ENCODE assay signal across 25 mouse cellular contexts in genomic region chr8:110135515-110135914, GRCm38 (mm10). TPM values are rescaled to one million over a fixed set of nuclear protein-coding genes. Genes with fewer than 3 reads are reported as not detected.
"Had no signal": no experiment of that assay in that cellular context is flagged by ENCODE, and none has a peak within 500 bp of the region (broad histone marks: within the 10 kb centered on the region; RNA-seq: fewer than 3 reads in every experiment).

No protein-coding gene starts in this region.

- H3K27ac ChIP-seq: kidney, embryonic 15.5 days; left cerebral cortex, adult 2 months; limb, embryonic 12.5 days; liver, embryonic 13.5 days; lung, embryonic 15.5 days; neural tube, embryonic 15.5 days; stomach, embryonic 15.5 days had no signal

- DNase-seq: kidney, adult 2 months; kidney, postnatal 14 days; liver; liver, embryonic 13.5 days; liver, postnatal 0 days; right cerebral cortex, postnatal 4 days; thymus, adult 2 months; thymus, postnatal 25 days had no signal

- H3K36me3 ChIP-seq: kidney, embryonic 15.5 days; limb, embryonic 12.5 days; liver, embryonic 13.5 days; lung, embryonic 15.5 days; neural tube, embryonic 15.5 days; stomach, embryonic 15.5 days had no signal

- ATAC-seq: intestine, embryonic 16.5 days; liver, postnatal 0 days had no signal

- H3K4me3 ChIP-seq: kidney, embryonic 15.5 days; left cerebral cortex, adult 2 months; limb, embryonic 12.5 days; liver, embryonic 13.5 days; lung, embryonic 15.5 days; myocyte; neural tube, embryonic 15.5 days; stomach, embryonic 15.5 days had no signal

- H3K27me3 ChIP-seq: kidney, embryonic 15.5 days; limb, embryonic 12.5 days; liver, embryonic 13.5 days; lung, embryonic 15.5 days; neural tube, embryonic 15.5 days; stomach, embryonic 15.5 days had no signal

- H3K9me3 ChIP-seq: kidney, embryonic 15.5 days; limb, embryonic 12.5 days; liver, embryonic 13.5 days; lung, embryonic 15.5 days; neural tube, embryonic 15.5 days; stomach, embryonic 15.5 days had no signal

- H3K4me2 ChIP-seq: kidney, embryonic 15.5 days; limb, embryonic 12.5 days; liver, embryonic 13.5 days; lung, embryonic 15.5 days; neural tube, embryonic 15.5 days; stomach, embryonic 15.5 days had no signal

- H3K9ac ChIP-seq: kidney, embryonic 15.5 days; limb, embryonic 12.5 days; liver, embryonic 13.5 days; liver, postnatal 0 days; lung, embryonic 15.5 days; neural tube, embryonic 15.5 days; stomach, embryonic 15.5 days had no signal

- H3K4me1 ChIP-seq: kidney, embryonic 15.5 days; limb, embryonic 12.5 days; liver, embryonic 13.5 days; lung, embryonic 15.5 days; neural tube, embryonic 15.5 days; stomach, embryonic 15.5 days had no signal

RNA-seq across cellular contexts. Expression of gene Calb2, which starts 32.5 kb away (rescaled TPM):
- total RNA-seq: megakaryocyte-erythroid progenitor cell, adult 5-6 weeks had no signal
- polyA plus RNA-seq: intestine, embryonic 16.5 days; kidney, adult 2 months; liver, embryonic 13.5 days; liver, postnatal 0 days; myocyte; spleen, adult 2 months had no signal

RNA-seq across cellular contexts. Expression of gene Gm17720, which starts 33.0 kb away (rescaled TPM):
- total RNA-seq: layer of hippocampus, adult 8-10 months; layer of hippocampus, postnatal 25 days; left cerebral cortex, adult 2 months; left cerebral cortex, postnatal 25 days; megakaryocyte-erythroid progenitor cell, adult 5-6 weeks had no signal
- polyA plus RNA-seq: intestine, embryonic 16.5 days; kidney, adult 2 months; kidney, embryonic 15.5 days; large intestine, adult 2 months; limb, embryonic 12.5 days; liver, embryonic 13.5 days; liver, postnatal 0 days; lung, embryonic 15.5 days; myocyte; neural tube, embryonic 11.5 days; neural tube, embryonic 15.5 days; spleen, adult 2 months; stomach, embryonic 15.5 days; testis, adult 2 months; thymus, adult 2 months; urinary bladder, adult 2 months had no signal

RNA-seq across cellular contexts. Expression of gene Gm21964, which starts 34.5 kb away (rescaled TPM):
- total RNA-seq: layer of hippocampus, adult 8-10 months; layer of hippocampus, postnatal 25 days; left cerebral cortex, adult 2 months; left cerebral cortex, postnatal 25 days; megakaryocyte-erythroid progenitor cell, adult 5-6 weeks had no signal
- polyA plus RNA-seq: intestine, embryonic 16.5 days; kidney, adult 2 months; kidney, embryonic 15.5 days; large intestine, adult 2 months; limb, embryonic 12.5 days; liver, embryonic 13.5 days; liver, postnatal 0 days; lung, embryonic 15.5 days; myocyte; neural tube, embryonic 11.5 days; neural tube, embryonic 15.5 days; spleen, adult 2 months; stomach, embryonic 15.5 days; urinary bladder, adult 2 months had no signal

RNA-seq across cellular contexts. Expression of gene Zfp612, which starts 56.0 kb away (rescaled TPM):
- total RNA-seq: megakaryocyte-erythroid progenitor cell, adult 5-6 weeks had no signal
- polyA plus RNA-seq: myocyte had no signal
